Mouse (Mus musculus) brown adipose tissue, adult 24 weeks (tissue): ENCODE data around the gene Scarb2. TPM values are rescaled to one million over a fixed set of nuclear protein-coding genes. Genes with fewer than 3 reads are reported as not detected.

Experiments
- H3K27ac ChIP-seq: fragments of 200-500 bp; replicated peaks from 2 replicates; pipeline ENCODE4 v1.5.1; 2012; ENCODE audit warnings: low read depth, mild to moderate bottlenecking, low read length
- H3K4me1 ChIP-seq: fragments of 200-500 bp; 2 replicates; pipeline ENCODE4 v1.6.1; 2012; ENCODE audit warnings: low read length, mixed read lengths; ENCODE audit not compliant: control insufficient read depth, insufficient read depth, insufficient read length
- H3K4me3 ChIP-seq: fragments of 200-500 bp; 2 replicates; pipeline ENCODE4 v1.5.1; 2012; ENCODE audit warnings: low read depth, mild to moderate bottlenecking, low read length, moderate library complexity; ENCODE audit not compliant: insufficient read depth
- polyA plus RNA-seq: library from polyadenylated mRNA; stranded (reverse); fragments of >200 nt; gene quantifications from 2 replicates; pipeline ENCODE4 v1.2.4, GENCODE M21; 2012; ENCODE audit not compliant: missing spikeins, insufficient read depth, insufficient read length

The Scarb2 gene
- polyA plus RNA-seq, 1 experiment, result 52.2 TPM

DNA sequence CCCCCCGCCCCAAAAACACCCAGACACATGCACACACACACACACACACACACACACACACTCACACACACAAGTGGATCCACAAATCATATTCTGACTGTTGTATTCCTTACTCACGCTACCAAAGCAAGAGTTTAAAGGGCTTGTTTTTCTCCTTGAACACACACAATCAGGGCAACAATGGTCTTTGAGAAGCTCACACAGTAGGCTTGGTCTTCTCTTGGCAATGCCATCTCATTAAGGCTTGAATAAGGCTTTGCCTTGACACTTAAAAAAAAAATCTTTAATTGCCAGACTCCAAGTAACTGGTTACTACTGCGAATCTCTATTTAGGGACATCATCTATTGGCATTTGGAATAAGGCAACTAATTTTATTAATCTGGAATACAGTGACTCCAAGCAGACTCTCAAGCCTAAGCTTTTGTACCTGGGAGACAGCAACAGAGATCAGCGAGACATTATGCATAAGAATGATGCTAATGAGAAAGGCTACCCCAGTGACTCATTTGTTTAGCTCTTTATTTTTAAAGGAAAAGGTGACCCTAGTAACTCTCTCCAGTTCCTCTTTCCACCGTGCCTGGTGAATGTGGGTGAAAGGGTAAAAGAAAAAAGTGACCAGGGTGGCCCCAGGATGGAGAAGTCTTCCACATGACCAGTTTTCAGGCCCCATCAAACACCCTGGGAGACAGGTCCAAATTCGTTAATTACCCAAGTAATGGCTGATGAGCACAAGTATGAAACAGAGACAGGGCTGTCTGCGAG is 2.6 kb downstream of the Scarb2 start:
- H3K27ac ChIP-seq, result peak overlapping the region; percentile 96
- H3K4me3 ChIP-seq, result peak overlapping the region; percentile 94
- peaks cover 18% of the 10 kb centered on the region for H3K4me1 ChIP-seq

- Histone ChIP-seq H3K27ac (peak overlapping the region; percentile 96), H3K4me3 (peak overlapping the region; percentile 94), H3K4me1 (peaks cover 22% of the 10 kb centered on the region)
Observed at GRCm38 (mm10) chr5:92503356-92503847, 3.2 kb downstream of the Scarb2 start.

- Histone ChIP-seq H3K4me3 (no peak overlapping the region), H3K4me1 (peaks cover 38% of the 10 kb centered on the region), H3K27ac (peak overlapping the region; percentile 64)
Observed at GRCm38 (mm10) chr5:92499378-92499777, 7.3 kb downstream of the Scarb2 start.

- H3K27ac ChIP-seq, result peak overlapping the region; percentile 64
Observed at GRCm38 (mm10) chr5:92498661-92499060, 8.0 kb downstream of the Scarb2 start.

GRCm38 (mm10) chr5:92498225-92498624 is 8.4 kb downstream of the Scarb2 start:
- H3K4me1 ChIP-seq, result peaks cover 32% of the 10 kb centered on the region
- no peak overlapping the region for H3K4me3 ChIP-seq
- peak overlapping the region; percentile 68 for H3K27ac ChIP-seq

More at GRCm38 (mm10) chr5:92498661-92499060, 8.0 kb downstream of the Scarb2 start:
- Histone ChIP-seq H3K4me1 (peaks cover 36% of the 10 kb centered on the region), H3K4me3 (no peak overlapping the region)

DNA sequence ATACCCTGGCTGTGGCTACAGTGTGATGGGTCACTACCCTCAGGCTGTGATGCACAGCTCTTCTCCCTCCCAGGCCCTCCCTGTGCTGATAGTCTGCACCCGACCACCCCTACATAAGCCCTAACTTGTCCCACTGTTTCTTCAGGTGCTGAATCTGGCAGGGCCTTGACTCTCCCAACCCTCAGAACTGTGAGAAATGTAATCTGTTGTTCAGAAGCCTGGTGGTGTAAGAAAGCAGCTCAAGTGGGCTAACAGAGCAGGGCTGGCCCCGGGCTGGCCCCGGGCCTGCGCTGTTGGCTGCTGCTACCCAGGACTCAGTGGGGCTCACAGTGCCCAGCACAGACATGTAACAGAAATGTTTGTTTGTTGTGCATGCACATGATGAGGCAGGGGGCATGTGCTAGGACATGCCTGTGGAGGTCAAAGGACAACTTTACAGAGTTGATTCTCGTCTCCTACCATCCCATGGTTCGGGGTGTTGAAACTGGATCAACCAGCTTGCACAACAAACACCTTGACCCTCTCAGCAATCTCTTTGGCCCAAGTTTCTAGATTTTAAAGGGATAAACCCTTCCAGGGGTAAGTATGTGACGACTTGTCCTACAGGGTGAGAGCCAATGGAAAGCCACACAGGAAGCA is 10.7 kb downstream of the Scarb2 start:
- Histone ChIP-seq H3K27ac (peak overlapping the region; percentile 67), H3K4me3 (no peak overlapping the region), H3K4me1 (peaks cover 31% of the 10 kb centered on the region)

DNA sequence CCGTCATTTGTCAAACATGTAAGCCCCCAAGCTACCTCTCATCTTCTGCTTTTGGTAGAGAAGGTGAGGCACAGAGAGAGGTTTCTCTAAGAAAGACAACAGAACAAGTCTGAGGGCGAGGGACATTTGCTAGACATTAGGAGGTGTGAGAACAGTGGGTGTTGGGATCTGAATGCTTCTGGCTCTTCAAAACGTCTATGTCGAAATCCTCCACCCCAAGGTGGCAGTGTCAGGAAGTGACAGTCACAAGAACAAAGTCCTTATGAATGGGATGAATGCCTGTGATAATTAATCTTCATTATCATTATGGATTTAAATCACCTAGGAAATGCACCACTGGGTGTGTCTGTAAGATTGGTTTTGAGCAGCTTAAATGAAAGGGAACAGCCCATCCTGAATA is 11.3 kb downstream of the Scarb2 start:
- no peak overlapping the region for H3K4me3 ChIP-seq
- peaks cover 35% of the 10 kb centered on the region for H3K4me1 ChIP-seq
- H3K27ac ChIP-seq, result peak overlapping the region; percentile 40

- peak overlapping the region; percentile 85 for H3K27ac ChIP-seq
- H3K4me3 ChIP-seq, result no peak overlapping the region
- peaks cover 38% of the 10 kb centered on the region for H3K4me1 ChIP-seq
Observed at GRCm38 (mm10) chr5:92493423-92493822, 13.2 kb downstream of the Scarb2 start.

DNA sequence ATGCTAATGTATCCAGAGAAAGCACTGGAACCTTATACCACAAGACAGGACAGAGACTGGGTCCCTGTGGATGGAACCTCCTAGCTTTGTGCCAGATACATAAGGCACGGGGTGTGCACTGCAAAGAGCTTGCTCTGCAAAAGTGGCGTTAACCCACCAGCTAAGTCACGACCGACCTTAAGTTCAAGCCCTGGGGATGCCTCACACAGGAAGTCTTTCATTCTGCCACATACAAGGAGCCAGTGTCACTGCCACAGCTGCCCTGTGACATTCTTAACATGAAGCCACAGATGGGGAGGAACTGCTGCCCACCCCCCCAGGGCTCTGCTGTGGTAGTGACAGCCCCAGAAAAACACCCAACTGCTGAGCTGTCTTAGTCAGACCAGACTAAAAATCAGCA is 15.9 kb downstream of the Scarb2 start:
- Histone ChIP-seq H3K4me3 (no peak overlapping the region), H3K27ac (no peak overlapping the region), H3K4me1 (peaks cover 33% of the 10 kb centered on the region)

DNA sequence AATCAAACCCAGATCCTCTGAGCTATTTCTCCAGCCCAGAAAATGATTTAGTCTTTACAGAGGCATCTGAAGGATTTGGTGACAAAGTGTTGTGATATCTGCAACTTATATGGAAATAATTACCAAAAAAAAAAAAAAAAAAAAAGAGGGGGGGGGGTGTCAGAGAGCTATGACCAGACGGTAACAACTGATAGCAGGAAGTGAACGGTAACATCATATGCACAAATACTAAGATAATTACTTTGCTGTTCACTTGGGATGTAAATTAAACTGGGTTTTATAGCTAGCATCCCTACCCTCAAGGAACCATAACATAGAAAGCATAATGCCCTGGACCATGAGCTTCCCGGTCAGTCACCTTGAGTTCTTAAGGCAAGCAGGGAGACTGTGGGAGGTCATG is 16.3 kb downstream of the Scarb2 start:
- H3K27ac ChIP-seq, result no peak overlapping the region
- H3K4me1 ChIP-seq, result peaks cover 30% of the 10 kb centered on the region
- no peak overlapping the region for H3K4me3 ChIP-seq

- Histone ChIP-seq H3K4me3 (no peak overlapping the region), H3K4me1 (peaks cover 27% of the 10 kb centered on the region), H3K27ac (peak overlapping the region; percentile 36; the same call in 1 of the 2 replicates)
Observed at GRCm38 (mm10) chr5:92489503-92489902, 17.1 kb downstream of the Scarb2 start.

- Histone ChIP-seq H3K27ac (peak overlapping the region; percentile 36), H3K4me3 (no peak overlapping the region), H3K4me1 (peaks cover 27% of the 10 kb centered on the region)
Observed at GRCm38 (mm10) chr5:92488961-92489360, 17.7 kb downstream of the Scarb2 start.

DNA sequence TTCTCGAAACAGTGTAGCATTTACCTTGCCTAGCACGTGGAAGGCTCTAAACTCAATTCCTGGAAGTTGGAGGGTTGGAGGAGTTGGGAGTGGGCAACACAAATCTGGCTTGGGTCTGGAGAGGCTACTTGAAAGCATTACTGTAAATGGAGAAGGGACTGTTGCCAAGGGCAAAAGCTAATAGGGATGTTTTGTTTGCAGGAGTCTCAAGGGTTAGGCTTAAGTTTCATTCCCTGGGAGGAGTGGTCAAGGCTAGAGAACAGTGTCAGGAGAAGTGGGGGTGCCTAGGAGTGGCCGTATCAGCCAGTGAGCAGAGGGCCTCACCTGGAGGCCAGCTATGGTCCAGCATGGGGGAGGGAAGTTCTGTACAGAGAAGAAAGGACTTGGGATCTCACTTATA is 18.2 kb downstream of the Scarb2 start:
- peak overlapping the region; percentile 36 for H3K27ac ChIP-seq
- H3K4me1 ChIP-seq, result peaks cover 27% of the 10 kb centered on the region
- no peak overlapping the region for H3K4me3 ChIP-seq

GRCm38 (mm10) chr5:92486758-92487157 is 19.9 kb downstream of the Scarb2 start:
- Histone ChIP-seq H3K4me1 (peaks cover 26% of the 10 kb centered on the region), H3K27ac (peak overlapping the region; percentile 91), H3K4me3 (no peak overlapping the region)

- H3K4me3 ChIP-seq, result no peak overlapping the region
- H3K4me1 ChIP-seq, result peaks cover 20% of the 10 kb centered on the region
- peak overlapping the region; percentile 89; the same call in 1 of the 2 replicates for H3K27ac ChIP-seq
Observed at GRCm38 (mm10) chr5:92484880-92485279, 21.8 kb downstream of the Scarb2 start.
